Mouse (Mus musculus) CH12.LX (cell line): ENCODE data around the gene Pax5. TPM values are rescaled to one million over a fixed set of nuclear protein-coding genes. Genes with fewer than 3 reads are reported as not detected.

Experiments used
- DNase-seq: peaks from one replicate; pipeline ENCODE4 v3.0.0-alpha.2; 2013; ENCODE audit errors: extremely low read depth
- H3K27ac ChIP-seq: 2 replicates; pipeline ENCODE4 v1.5.1; 2012; ENCODE audit warnings: low read depth, mild to moderate bottlenecking, control low read depth, moderate library complexity; ENCODE audit not compliant: insufficient read depth
- H3K27me3 ChIP-seq: replicated peaks from 2 replicates; pipeline ENCODE3; 2012; ENCODE audit warnings: inconsistent platforms
- H3K36me3 ChIP-seq, 2 experiments: replicated peaks in 1 of 2; 2 replicates each; pipeline versions ENCODE3 to v1.6.1; 2012; ENCODE audit warnings: inconsistent platforms in 1 of 2, low read length in 1 of 2, mild to moderate bottlenecking in 1 of 2, mixed read lengths in 1 of 2, moderate library complexity in 1 of 2; ENCODE audit not compliant: control insufficient read depth in 1 of 2, insufficient read depth in 1 of 2
- H3K4me1 ChIP-seq, 2 experiments: 2 replicates each; pipeline ENCODE4 v1.6.1; 2012; ENCODE audit warnings: inconsistent platforms in 1 of 2, moderate library complexity in 1 of 2; ENCODE audit not compliant: insufficient read depth in 2 of 2, control insufficient read depth in 1 of 2
- H3K4me2 ChIP-seq: 2 replicates; pipeline ENCODE4 v1.6.1; 2012; ENCODE audit warnings: low read depth, mild to moderate bottlenecking, control low read depth; ENCODE audit not compliant: poor library complexity, insufficient read depth, severe bottlenecking
- H3K4me3 ChIP-seq, 3 experiments: fragments of 150-350 bp in 1 of 3; sonication (generic) in 1 of 3; replicated peaks in 1 of 3; 2 replicates each; pipeline versions ENCODE3 to v1.5.1; 2011 to 2012; ENCODE audit warnings: low read depth in 2 of 3, low read length in 2 of 3, mild to moderate bottlenecking in 2 of 3, moderate library complexity in 2 of 3, control low read depth in 1 of 3, improper control_type of control experiment in 1 of 3, inconsistent platforms in 1 of 3, mixed read lengths in 1 of 3; ENCODE audit not compliant: poor library complexity in 1 of 3
- H3K79me2 ChIP-seq: replicated peaks from 2 replicates; pipeline ENCODE4 v1.6.1; 2012; ENCODE audit warnings: mild to moderate bottlenecking, moderate library complexity; ENCODE audit not compliant: control insufficient read depth, poor library complexity, insufficient read depth, severe bottlenecking; ENCODE audit errors: extremely low read depth
- H3K9ac ChIP-seq: 2 replicates; pipeline ENCODE4 v1.6.1; 2012; ENCODE audit warnings: low read depth, mild to moderate bottlenecking, control low read depth, moderate library complexity; ENCODE audit not compliant: insufficient read depth
- H3K9me3 ChIP-seq: replicated peaks from 2 replicates; pipeline ENCODE3; 2012; ENCODE audit warnings: low read length, inconsistent platforms, mixed read lengths
- E2F4 ChIP-seq: IDR thresholded peaks from 2 replicates; pipeline ENCODE4 v1.6.1; 2011; ENCODE audit warnings: low read depth, low read length, improper control_type of control experiment; ENCODE audit not compliant: insufficient replicate concordance
- ETS1 ChIP-seq: conservative IDR thresholded peaks from 2 replicates; pipeline ENCODE4 v1.6.1; 2012; ENCODE audit warnings: low read depth, mild to moderate bottlenecking, inconsistent platforms, low read length, improper control_type of control experiment, moderate library complexity
- JUN ChIP-seq: IDR thresholded peaks from 2 replicates; pipeline ENCODE4 v1.6.1; 2011; ENCODE audit warnings: low read depth, mild to moderate bottlenecking, low read length, improper control_type of control experiment, moderate library complexity; ENCODE audit not compliant: insufficient read depth
- MAX ChIP-seq: IDR thresholded peaks from 2 replicates; pipeline ENCODE4 v1.6.1; 2011; ENCODE audit warnings: low read length, improper control_type of control experiment
- MEF2A ChIP-seq: IDR thresholded peaks from 2 replicates; pipeline ENCODE4 v1.6.1; 2014; ENCODE audit warnings: low read depth, mild to moderate bottlenecking, inconsistent platforms, low read length, improper control_type of control experiment, borderline replicate concordance
- MYC ChIP-seq: IDR thresholded peaks from 2 replicates; pipeline ENCODE4 v1.6.1; 2011; ENCODE audit warnings: low read depth, mild to moderate bottlenecking, improper control_type of control experiment, low read length
- PAX5 ChIP-seq: IDR thresholded peaks from 2 replicates; pipeline ENCODE4 v1.6.1; 2012; ENCODE audit warnings: low read length, inconsistent platforms, mixed read lengths
- RCOR1 ChIP-seq: conservative IDR thresholded peaks from 2 replicates; pipeline ENCODE4 v1.6.1; 2012; ENCODE audit warnings: low read depth, mild to moderate bottlenecking, inconsistent platforms, low read length, improper control_type of control experiment
- SIN3A ChIP-seq: IDR thresholded peaks from 2 replicates; pipeline ENCODE4 v1.6.1; 2012; ENCODE audit warnings: low read length, improper control_type of control experiment, inconsistent platforms
- TCF12 ChIP-seq: IDR thresholded peaks from 2 replicates; pipeline ENCODE4 v1.6.1; 2014; ENCODE audit warnings: low read depth, mild to moderate bottlenecking, inconsistent platforms, low read length, improper control_type of control experiment
- USF1 ChIP-seq: IDR thresholded peaks from 2 replicates; pipeline ENCODE4 v1.6.1; 2014; ENCODE audit warnings: low read depth, mild to moderate bottlenecking, inconsistent platforms, low read length, improper control_type of control experiment
- ZKSCAN1 ChIP-seq: IDR thresholded peaks from 2 replicates; pipeline ENCODE4 v1.6.1; 2012; ENCODE audit warnings: low read depth, inconsistent platforms, low read length, improper control_type of control experiment, borderline replicate concordance
- ZMIZ1 ChIP-seq: IDR thresholded peaks from 2 replicates; pipeline ENCODE4 v1.6.1; 2012; ENCODE audit warnings: low read depth, mild to moderate bottlenecking, inconsistent platforms, low read length, improper control_type of control experiment
- ZNF384 ChIP-seq: IDR thresholded peaks from 2 replicates; pipeline ENCODE4 v1.6.1; 2012; ENCODE audit warnings: low read depth, low read length, improper control_type of control experiment, inconsistent platforms
- dilution Hi-C: fragments of 300-500 bp; cut with MboI; formaldehyde crosslinking; loops from 2 replicates; pipeline ENCODE4 v1.14.3; 2020; ENCODE audit warnings: low sequenced_read_pairs; ENCODE audit not compliant: extremely low pct_unique_long_range_greater_than_20kb, extremely low pct_ligation_motif_present
- in situ Hi-C: fragments of 300-500 bp; cut with MboI; formaldehyde crosslinking; loops from 3 replicates; pipeline ENCODE4 v1.14.3; 2019; ENCODE audit warnings: low sequenced_read_pairs, low pct_ligation_motif_present, low pct_unique_long_range_greater_than_20kb, mixed read lengths
- polyA plus RNA-seq: library from polyadenylated mRNA; unstranded; fragments of >175 nt; gene quantifications from 2 replicates; pipeline ENCODE4 v1.2.1, GENCODE M21; 2012; ENCODE audit warnings: low read depth; ENCODE audit not compliant: insufficient read length
- total RNA-seq, 2 experiments: library from RNA; depleted of rRNA; stranded (reverse); fragments of 300-350 nt in 1 of 2; fragments of >200 nt in 1 of 2; gene quantifications; 2 replicates each; pipeline ENCODE4 v1.2.3; 2012 to 2014

The Pax5 gene
- total and polyA plus RNA-seq, 3 experiments: 13.5 to 57.4 (median 21.8) TPM

DNA sequence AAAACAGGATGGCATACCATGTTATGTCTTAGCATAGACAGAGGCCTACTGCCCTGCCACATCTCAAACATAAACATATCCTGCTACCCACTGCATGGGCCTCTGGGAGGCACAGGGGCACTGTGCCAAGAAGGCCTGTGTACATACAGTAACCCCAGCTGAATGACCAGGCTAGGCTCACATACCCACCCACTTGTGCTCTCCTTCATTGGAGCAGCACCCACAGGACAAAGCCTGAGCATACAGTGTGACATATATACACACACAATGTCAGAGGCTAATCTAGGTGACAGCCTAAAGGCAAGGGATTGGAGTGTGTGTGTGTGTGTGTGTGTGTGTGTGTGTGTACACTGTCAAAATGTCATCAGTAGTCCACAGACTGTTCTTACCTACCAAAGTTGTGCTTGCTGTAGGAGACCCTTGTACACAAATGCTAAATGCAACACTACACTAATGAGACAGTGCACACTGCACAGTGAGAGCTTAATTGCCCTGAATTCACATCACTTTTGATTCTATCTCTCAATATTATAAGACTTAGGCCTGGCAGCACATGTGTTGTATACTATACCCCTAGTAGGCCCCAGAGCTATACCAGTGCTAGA is 1.1 kb downstream of the Pax5 start:
- in situ Hi-C loops (no loop called here), dilution Hi-C loops (no loop called here)
- TF ChIP-seq SIN3A (peak; percentile 54; the same call in 1 of the 2 replicates), MAX (0 out of 2 replicates have a peak, but pooled peaks have one; percentile 15), USF1 (no peak), RCOR1 (no peak), ZKSCAN1 (no peak), E2F4 (no peak), MYC (no peak)
- H3K4me1 ChIP-seq: peaks cover 5 to 13% of the 10 kb centered on the region in 2 experiments; a peak in 3 of 4 replicates
- no peaks in the 10 kb centered on the region for H3K27me3 ChIP-seq
- peaks cover 58% of the 10 kb centered on the region for H3K79me2 ChIP-seq
- peaks cover 31% of the 10 kb centered on the region for H3K9me3 ChIP-seq
- DNase-seq: no peak
- peak overlapping the region; percentile 95 for H3K4me2 ChIP-seq
- H3K4me3 ChIP-seq: peak overlapping the region; percentile 58 to 93 (median 66)
- H3K9ac ChIP-seq: peak overlapping the region; percentile 90
- H3K27ac ChIP-seq: peak overlapping the region; percentile 88
- H3K36me3 ChIP-seq: peaks cover 5 to 17% of the 10 kb centered on the region in 2 experiments

DNA sequence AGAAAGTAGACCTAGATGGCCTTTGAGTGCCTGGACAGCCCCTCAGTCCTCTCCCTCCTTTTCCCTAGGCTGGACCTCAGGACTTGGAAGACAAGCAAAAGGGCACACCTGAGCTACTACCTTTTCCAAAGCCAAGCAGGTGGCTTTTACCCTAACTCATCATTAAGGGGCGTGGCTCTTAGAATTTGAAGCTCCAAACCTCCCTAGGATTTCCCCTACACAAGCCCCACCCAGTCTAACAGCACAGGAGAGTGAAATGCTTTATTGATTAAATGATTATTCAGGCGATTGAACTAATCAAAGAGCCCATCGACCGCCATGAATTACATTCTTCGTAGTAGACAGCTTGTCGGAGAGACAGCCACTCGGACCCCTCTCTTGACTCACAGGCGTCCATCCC is 2.0 kb downstream of the Pax5 start:
- Histone ChIP-seq H3K4me1 (peaks cover 5 to 13% of the 10 kb centered on the region in 2 experiments; a peak in 3 of 4 replicates), H3K27me3 (no peaks in the 10 kb centered on the region), H3K9ac (peak overlapping the region; percentile 90), H3K27ac (peak overlapping the region; percentile 41; the same call in 1 of the 2 replicates), H3K79me2 (peaks cover 67% of the 10 kb centered on the region), H3K4me2 (peak overlapping the region; percentile 95), H3K36me3 (peaks cover 14 to 26% of the 10 kb centered on the region in 2 experiments), H3K4me3 (peak overlapping the region; percentile 58 to 93 (median 66)), H3K9me3 (peaks cover 31% of the 10 kb centered on the region)
- TF ChIP-seq PAX5 (no peak), ETS1 (0 out of 2 replicates have a peak, but pooled peaks have one; percentile 19), ZNF384 (no peak), JUN (no peak), ZMIZ1 (no peak), TCF12 (0 out of 2 replicates have a peak, but pooled peaks have one; percentile 3), MAX (no peak), SIN3A (peak; percentile 37; the same call in 1 of the 2 replicates), MEF2A (no peak)
- in situ Hi-C loops: no loop called here
- DNase-seq: no peak
- dilution Hi-C loops: no loop called here
